Mouse (Mus musculus) kidney, embryonic 15.5 days (tissue): ENCODE measurements around the gene Copg1. TPM values are rescaled to one million over a fixed set of nuclear protein-coding genes. Genes with fewer than 3 reads are reported as not detected.
"Not testable (repeated sequence)": the region's sequence is repeated elsewhere in the genome, so short reads cannot be mapped to it uniquely, and the experiment has no call there.

Source experiments
- ATAC-seq: fragments of 200-750 bp; cut with Nextera tagmentation; replicated peaks from 2 replicates; pipeline ENCODE4 v1.8.0; 2017; ENCODE audit warnings: moderate TSS enrichment; ENCODE audit not compliant: low FRiP score
- H3K27ac ChIP-seq: fragments of 300-500 bp; sonication (generic); 2 replicates; pipeline ENCODE4 v1.5.1; 2015; ENCODE audit warnings: mild to moderate bottlenecking, inconsistent platforms
- H3K27me3 ChIP-seq: fragments of 300-500 bp; sonication (generic); 2 replicates; pipeline ENCODE4 v1.6.1; 2015; ENCODE audit warnings: inconsistent platforms
- H3K36me3 ChIP-seq: fragments of 300-500 bp; sonication (generic); 2 replicates; pipeline ENCODE4 v1.6.1; 2015; ENCODE audit warnings: inconsistent platforms
- H3K4me1 ChIP-seq: fragments of 300-500 bp; sonication (generic); 2 replicates; pipeline ENCODE4 v1.6.1; 2015; ENCODE audit warnings: inconsistent platforms
- H3K4me2 ChIP-seq: fragments of 300-500 bp; sonication (generic); 2 replicates; pipeline ENCODE4 v1.6.1; 2015; ENCODE audit warnings: moderate library complexity, mild to moderate bottlenecking, inconsistent platforms
- H3K4me3 ChIP-seq: fragments of 300-500 bp; sonication (generic); replicated peaks from 2 replicates; pipeline ENCODE4 v1.5.1; 2015; ENCODE audit warnings: mild to moderate bottlenecking, inconsistent platforms
- H3K9ac ChIP-seq: fragments of 300-500 bp; sonication (generic); 2 replicates; pipeline ENCODE4 v1.6.1; 2015; ENCODE audit warnings: mild to moderate bottlenecking, inconsistent platforms
- H3K9me3 ChIP-seq: fragments of 300-500 bp; sonication (generic); replicated peaks from 2 replicates; pipeline ENCODE4 v1.6.1; 2016; ENCODE audit warnings: inconsistent platforms
- WGBS: fragments of 180-500 bp; shearing (Covaris S2); methylation state at CpG from one replicate; pipeline ENCODE4 v1.1.7; 2015; ENCODE audit warnings: mixed read lengths; 5-methylcytosine and 5-hydroxymethylcytosine counted together
- polyA plus RNA-seq: library from polyadenylated mRNA; unstranded; fragments of >200 nt; fragmentation: Nextera tagmentation; extraction: Ambion mirVana; gene quantifications from 2 replicates; pipeline ENCODE4 v1.2.1, GENCODE M21; 2015

Copg1 gene
- polyA plus RNA-seq, 1 experiment from 2014 or later: 164 TPM

DNA sequence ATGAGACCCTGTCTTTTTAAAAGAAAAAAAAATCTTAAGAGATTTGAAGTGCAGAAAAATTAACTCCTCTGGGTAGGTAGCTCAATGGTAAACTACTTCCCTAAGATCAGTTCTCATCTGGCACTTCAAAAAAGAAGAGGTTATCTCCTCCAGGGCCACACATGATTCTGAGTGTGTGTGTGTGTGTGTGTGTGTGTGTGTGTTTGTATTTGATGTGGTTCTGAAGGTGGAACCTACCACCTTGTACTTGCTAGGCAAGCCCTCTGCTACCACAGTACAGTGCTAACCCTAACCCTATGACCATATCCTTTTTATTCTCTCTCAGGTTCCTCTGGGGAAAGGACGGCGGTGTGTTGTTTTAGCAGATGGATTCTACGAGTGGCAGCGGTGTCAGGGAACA lies 33.6 kb downstream of the Copg1 start:
- no peaks in the 10 kb centered on the region for H3K9me3 ChIP-seq
- H3K4me3 ChIP-seq: no peak overlapping the region
- ATAC-seq: no peak
- 0 out of 2 replicates have a peak, but pooled peaks cover 2% of the 10 kb centered on the region for H3K4me1 ChIP-seq
- H3K4me2 ChIP-seq: no peak overlapping the region
- no peak overlapping the region for H3K9ac ChIP-seq
- peaks cover 93% of the 10 kb centered on the region for H3K36me3 ChIP-seq
- H3K27me3 ChIP-seq: no peaks in the 10 kb centered on the region
- no peak overlapping the region for H3K27ac ChIP-seq
- 93% methylated on average over 4 of the region's 4 CpGs for WGBS

DNA sequence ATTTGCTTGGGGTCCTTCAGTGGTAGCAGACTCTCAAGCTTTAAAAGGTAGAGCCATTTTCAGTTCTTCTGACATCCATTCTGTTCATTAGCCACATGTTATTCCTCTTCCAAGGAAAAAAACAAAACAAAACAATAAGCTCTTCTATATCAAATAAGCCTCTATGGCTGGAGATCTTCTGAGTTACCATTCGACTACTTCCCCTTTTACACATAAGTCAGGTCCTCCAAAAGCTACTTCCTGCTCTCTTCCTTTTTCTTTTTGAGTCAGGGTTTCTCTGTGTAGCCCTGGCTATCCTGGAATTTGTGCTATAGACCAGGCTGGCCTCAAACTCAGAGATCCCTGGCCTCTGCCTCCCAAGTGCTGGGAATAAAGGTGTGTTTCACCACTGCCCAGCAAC lies 36.0 kb downstream of the Copg1 start:
- Histone ChIP-seq H3K9ac (no peak overlapping the region), H3K27ac (no peak overlapping the region), H3K36me3 (peaks cover 87% of the 10 kb centered on the region), H3K27me3 (no peaks in the 10 kb centered on the region), H3K4me3 (no peak overlapping the region), H3K4me1 (no peaks in the 10 kb centered on the region), H3K9me3 (no peaks in the 10 kb centered on the region), H3K4me2 (no peak overlapping the region)
- ATAC-seq: no peak
- 95% methylated on average over 1 of the region's 1 CpGs for WGBS

DNA sequence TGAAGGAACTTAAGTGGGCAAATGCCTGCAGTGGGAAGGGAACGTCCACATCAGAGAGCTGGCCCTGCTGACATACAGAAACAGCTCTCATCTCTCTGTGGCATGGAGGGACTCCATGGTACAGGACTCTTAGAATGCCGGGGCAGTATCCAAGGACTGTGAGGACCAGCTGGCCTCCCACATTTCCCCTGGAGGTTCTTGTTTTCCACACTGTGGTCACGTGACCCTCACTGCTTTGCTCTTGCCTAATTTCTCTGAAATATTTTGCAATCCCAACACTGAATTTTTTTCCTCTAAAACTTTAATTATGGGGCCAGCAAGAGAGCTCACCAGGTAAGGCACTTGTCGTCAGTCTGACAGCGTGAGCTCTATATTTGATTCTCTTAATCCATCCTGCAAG lies 47.4 kb downstream of the Copg1 start:
- ATAC-seq: no peak

GRCm38 (mm10) chr6:87937178-87937788 lies 49.7 kb downstream of the Copg1 start:
- Histone ChIP-seq H3K9ac (no peak overlapping the region), H3K36me3 (peaks cover 46% of the 10 kb centered on the region), H3K27me3 (no peaks in the 10 kb centered on the region), H3K9me3 (no peaks in the 10 kb centered on the region), H3K27ac (peak overlapping the region; percentile 81), H3K4me1 (peaks cover 9% of the 10 kb centered on the region), H3K4me3 (no peak overlapping the region), H3K4me2 (peak overlapping the region; percentile 35)
- WGBS: 31% methylated on average over 19 of the region's 19 CpGs
- ATAC-seq: peak; percentile 99

More for the DNA sequence above, 47.4 kb downstream of the Copg1 start:
- Histone ChIP-seq H3K4me1 (peaks cover 9% of the 10 kb centered on the region), H3K36me3 (peaks cover 66% of the 10 kb centered on the region), H3K27me3 (no peaks in the 10 kb centered on the region), H3K27ac (no peak overlapping the region), H3K9me3 (0 out of 2 replicates have a peak, but pooled peaks cover 6% of the 10 kb centered on the region), H3K4me3 (no peak overlapping the region), H3K9ac (no peak overlapping the region), H3K4me2 (no peak overlapping the region)
- 85% methylated on average over 5 of the region's 5 CpGs for WGBS

GRCm38 (mm10) chr6:87938941-87939340 lies 51.3 kb downstream of the Copg1 start:
- H3K36me3 ChIP-seq: peaks cover 29% of the 10 kb centered on the region
- no peak overlapping the region for H3K9ac ChIP-seq
- H3K27ac ChIP-seq: no peak overlapping the region
- no peak overlapping the region for H3K4me2 ChIP-seq
- ATAC-seq: no peak
- no peaks in the 10 kb centered on the region for H3K27me3 ChIP-seq
- H3K9me3 ChIP-seq: no peaks in the 10 kb centered on the region
- 92% methylated on average over 3 of the region's 3 CpGs for WGBS
- H3K4me1 ChIP-seq: peaks cover 9% of the 10 kb centered on the region
- H3K4me3 ChIP-seq: no peak overlapping the region

- Histone ChIP-seq H3K36me3 (no peaks in the 10 kb centered on the region; the same call in 1 of the 2 replicates), H3K27me3 (no peaks in the 10 kb centered on the region), H3K4me3 (no peak overlapping the region), H3K27ac (no peak overlapping the region), H3K9me3 (no peaks in the 10 kb centered on the region), H3K4me1 (peaks cover 5% of the 10 kb centered on the region), H3K4me2 (no peak overlapping the region), H3K9ac (no peak overlapping the region)
- WGBS: 80% methylated on average over 7 of the region's 7 CpGs
- no peak for ATAC-seq
Observed at GRCm38 (mm10) chr6:87942179-87942578, 54.6 kb downstream of the Copg1 start.

- H3K9me3 ChIP-seq, H3K4me1 ChIP-seq, H3K9ac ChIP-seq, H3K27me3 ChIP-seq, H3K4me2 ChIP-seq, H3K4me3 ChIP-seq, H3K36me3 ChIP-seq, ATAC-seq, H3K27ac ChIP-seq: not testable (repeated sequence)
- WGBS: 58% methylated on average over 4 of the region's 4 CpGs
Observed at GRCm38 (mm10) chr6:87962457-87962856, 74.8 kb downstream of the Copg1 start.

Other genes with a start within 250 kb of the Copg1 start
- 15.9 and 18.9 TPM in 2 replicates for gene Aplf, start 215.6 kb upstream of the Copg1 start, polyA plus RNA-seq
- gene Efcc1, start 156.9 kb upstream of the Copg1 start, polyA plus RNA-seq: 1.4 and 1.5 TPM in 2 replicates
- 1.9 and 2.0 TPM in 2 replicates for gene Gp9, start 109.7 kb upstream of the Copg1 start, polyA plus RNA-seq
- 12.6 and 12.7 TPM in 2 replicates for gene Rab43, start 75.7 kb upstream of the Copg1 start, polyA plus RNA-seq
- gene Gm45140, start 52.0 kb upstream of the Copg1 start, polyA plus RNA-seq: 2.3 and 3.9 TPM in 2 replicates
- 57.3 and 62.9 TPM in 2 replicates for gene Isy1, start 49.0 kb upstream of the Copg1 start, polyA plus RNA-seq
- 1,107 and 1,171 TPM in 2 replicates for gene Cnbp, start 36.7 kb upstream of the Copg1 start, polyA plus RNA-seq
- gene Hmces, start 26.1 kb downstream of the Copg1 start, polyA plus RNA-seq: 58.5 and 59.5 TPM in 2 replicates
- 25.8 and 28.0 TPM in 2 replicates for gene H1fx, start 93.8 kb downstream of the Copg1 start, polyA plus RNA-seq
- gene Rab7, start 157.5 kb downstream of the Copg1 start, polyA plus RNA-seq: 212 and 224 TPM in 2 replicates
- gene Rpn1, start 196.7 kb downstream of the Copg1 start, polyA plus RNA-seq: 403 and 425 TPM in 2 replicates